Mouse (Mus musculus) c-Kit-positive CD71-positive TER-119-positive erythroid progenitor cells, embryonic 14.5 days (primary cell): ENCODE results near the gene Mfsd4a.

Experiments used
- DNase-seq: peaks from one replicate; pipeline ENCODE4 v3.0.0-alpha.2; 2013; ENCODE audit warnings: low spot score

Gene Mfsd4a

GRCm38 (mm10) chr1:131990083-131990760, 77.6 kb downstream of the Mfsd4a start:
- no peak for DNase-seq

GRCm38 (mm10) chr1:131989476-131989875, 78.4 kb downstream of the Mfsd4a start:
- DNase-seq = no peak

GRCm38 (mm10) chr1:131987432-131987831, 80.4 kb downstream of the Mfsd4a start:
- no peak for DNase-seq

GRCm38 (mm10) chr1:131983806-131984205, 84.1 kb downstream of the Mfsd4a start:
- no peak for DNase-seq

- peak; percentile 68 for DNase-seq
These were observed 85.0 kb downstream of the Mfsd4a start for GRCm38 (mm10) chr1:131982907-131983306.

- DNase-seq = peak; percentile 63
These were observed 86.4 kb downstream of the Mfsd4a start for GRCm38 (mm10) chr1:131981378-131982013.

- DNase-seq = no peak
These were observed 87.4 kb downstream of the Mfsd4a start for GRCm38 (mm10) chr1:131980471-131980870.

- DNase-seq = no peak
These were observed 91.0 kb downstream of the Mfsd4a start for GRCm38 (mm10) chr1:131976886-131977285.

- DNase-seq = no peak
These were observed 93.9 kb downstream of the Mfsd4a start for GRCm38 (mm10) chr1:131973991-131974390.
